15 mouse cellular contexts compared by ENCODE assay signal in genomic region chr1:162223258-162223940, GRCm38 (mm10).
A peak's percentile ranks its signal among the peaks of the same experiment; 100 is the strongest.
DNase-seq lines count a peak whose midpoint lies in the region; ATAC-seq lines count a peak whose summit lies in the region.
"Had no signal": no experiment of that assay in that cellular context is flagged by ENCODE, and none has a peak within 500 bp of the region (broad histone marks: within the 10 kb centered on the region; RNA-seq: fewer than 3 reads in every experiment).

No protein-coding gene starts in this region.

- no peaks in the 10 kb centered on the region for H3K27me3 ChIP-seq in lung, embryonic 15.5 days
- H3K27me3 ChIP-seq in embryonic facial prominence, embryonic 12.5 days = no peaks in the 10 kb centered on the region
- H3K27me3 ChIP-seq in limb, embryonic 15.5 days = no peaks in the 10 kb centered on the region
- H3K27me3 ChIP-seq: liver, embryonic 13.5 days; neural tube, embryonic 15.5 days had no signal

- no peak overlapping the region for H3K9ac ChIP-seq in lung, embryonic 15.5 days
- H3K9ac ChIP-seq in embryonic facial prominence, embryonic 12.5 days = peak overlapping the region; percentile 57
- H3K9ac ChIP-seq in limb, embryonic 15.5 days = no peak overlapping the region
- H3K9ac ChIP-seq: liver, embryonic 13.5 days; neural tube, embryonic 15.5 days had no signal

- no peak for ATAC-seq in lung, embryonic 15.5 days (ENCODE audit: borderline replicate concordance, extremely low read depth, low FRiP score, low TSS enrichment)
- ATAC-seq in embryonic facial prominence, embryonic 12.5 days (ENCODE audit: insufficient number of reproducible peaks, insufficient read depth, low FRiP score, low TSS enrichment) = no peak
- no peak for ATAC-seq in limb, embryonic 15.5 days (ENCODE audit: insufficient number of reproducible peaks, low FRiP score, low TSS enrichment, low read depth)
- no peak for ATAC-seq in megakaryocyte-erythroid progenitor cell, adult 5-6 weeks (replicated peaks; ENCODE audit: low FRiP score, low TSS enrichment, poor library complexity, severe bottlenecking)

- 0 out of 2 replicates have a peak overlapping the region, but pooled peaks have one; percentile 6 for H3K4me2 ChIP-seq in lung, embryonic 15.5 days
- peak overlapping the region; percentile 58 for H3K4me2 ChIP-seq in embryonic facial prominence, embryonic 12.5 days (replicated peaks)
- H3K4me2 ChIP-seq in limb, embryonic 15.5 days = peak overlapping the region; percentile 43
- H3K4me2 ChIP-seq: liver, embryonic 13.5 days; neural tube, embryonic 15.5 days had no signal

- H3K9me3 ChIP-seq in lung, embryonic 15.5 days = no peaks in the 10 kb centered on the region
- no peaks in the 10 kb centered on the region for H3K9me3 ChIP-seq in embryonic facial prominence, embryonic 12.5 days
- no peaks in the 10 kb centered on the region for H3K9me3 ChIP-seq in limb, embryonic 15.5 days
- H3K9me3 ChIP-seq: forebrain, embryonic 10.5 days; liver, embryonic 13.5 days; neural tube, embryonic 15.5 days had no signal

- H3K36me3 ChIP-seq in lung, embryonic 15.5 days = 0 out of 2 replicates have a peak, but pooled peaks cover 5% of the 10 kb centered on the region
- peaks cover 5% of the 10 kb centered on the region; the same call in 1 of the 2 replicates for H3K36me3 ChIP-seq in embryonic facial prominence, embryonic 12.5 days
- no peaks in the 10 kb centered on the region for H3K36me3 ChIP-seq in limb, embryonic 15.5 days
- H3K36me3 ChIP-seq: forebrain, embryonic 10.5 days; liver, embryonic 13.5 days; neural tube, embryonic 15.5 days had no signal

- WGBS in lung, embryonic 15.5 days = 54% methylated on average over 8 of the region's 8 CpGs
- 48% methylated on average over 8 of the region's 8 CpGs for WGBS in embryonic facial prominence, embryonic 12.5 days
- WGBS in limb, embryonic 15.5 days = 22% methylated on average over 8 of the region's 8 CpGs

- peak overlapping the region; percentile 31; the same call in 1 of the 2 replicates for H3K27ac ChIP-seq in lung, embryonic 15.5 days
- H3K27ac ChIP-seq in embryonic facial prominence, embryonic 12.5 days = peak overlapping the region; percentile 94
- H3K27ac ChIP-seq in limb, embryonic 15.5 days = peak overlapping the region; percentile 86
- H3K27ac ChIP-seq: forebrain, embryonic 10.5 days; heart, adult 2 months; left cerebral cortex, adult 2 months; liver, embryonic 13.5 days; neural tube, embryonic 15.5 days had no signal

- H3K4me3 ChIP-seq in lung, embryonic 15.5 days = no peak overlapping the region
- peak overlapping the region; percentile 24 for H3K4me3 ChIP-seq in embryonic facial prominence, embryonic 12.5 days
- peak overlapping the region; percentile 24 for H3K4me3 ChIP-seq in limb, embryonic 15.5 days
- H3K4me3 ChIP-seq: forebrain, embryonic 10.5 days; heart, adult 2 months; left cerebral cortex, adult 2 months; liver, embryonic 13.5 days; neural tube, embryonic 15.5 days had no signal

- peaks cover 24% of the 10 kb centered on the region for H3K4me1 ChIP-seq in lung, embryonic 15.5 days
- peaks cover 16% of the 10 kb centered on the region for H3K4me1 ChIP-seq in embryonic facial prominence, embryonic 12.5 days
- H3K4me1 ChIP-seq in limb, embryonic 15.5 days = peaks cover 9% of the 10 kb centered on the region
- H3K4me1 ChIP-seq: liver, embryonic 13.5 days; neural tube, embryonic 15.5 days had no signal

- DNase-seq in heart, adult 11 months = peak; percentile 88
- DNase-seq in heart, adult 9 months (ENCODE audit: low spot score in 2 of 2) = no peak
- no peak for DNase-seq in lung, postnatal 14 days
- DNase-seq in gastrocnemius, postnatal 25 days = no peak
- DNase-seq: cerebellum, adult 8-10 months; heart, adult 2 months; kidney, adult 18-20 months; liver, embryonic 13.5 days had no signal

Comparison
In these comparisons a context has a peak if more than half of its experiments do, and no peak if none do; other contexts are left out.
1. H3K27ac ChIP-seq: peak in every context shown above with its lines; median percentile 94 in embryonic facial prominence, embryonic 12.5 days; 86 in limb, embryonic 15.5 days; 31 in lung, embryonic 15.5 days.
2. H3K4me2 ChIP-seq: peak in every context shown above with its lines; median percentile 58 in embryonic facial prominence, embryonic 12.5 days; 43 in limb, embryonic 15.5 days; 6 in lung, embryonic 15.5 days.